Mouse (Mus musculus): ENCODE results near the gene Esp36.
"Not testable (repeated sequence)": the region's sequence is repeated elsewhere in the genome, so short reads cannot be mapped to it uniquely, and the experiment has no call there.

Esp36 gene

DNA sequence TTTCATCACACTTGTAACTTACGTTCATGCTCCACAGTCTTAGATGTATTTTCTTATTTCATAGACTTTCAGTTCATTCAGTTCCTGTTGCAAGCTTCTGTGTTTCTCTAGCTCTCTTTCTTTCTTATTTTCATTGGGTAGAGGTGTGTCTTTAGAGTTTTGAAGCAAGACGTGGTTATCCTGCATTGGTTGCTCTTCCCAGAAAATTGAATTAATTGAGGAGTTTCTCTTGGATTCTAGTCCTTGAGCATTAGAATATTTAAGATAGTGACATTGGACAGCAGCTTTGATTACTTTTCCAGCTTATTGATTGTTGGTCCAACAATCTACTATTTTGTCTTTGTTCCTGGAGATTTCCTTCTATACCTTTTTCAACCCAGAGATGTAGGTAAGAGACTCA is at the start of gene Esp36:
Gene Esp36, minus strand, starts transcription at position 101 of the 400 bp plus-strand sequence.
- CTCF ChIA-PET, result no interaction called here

DNA sequence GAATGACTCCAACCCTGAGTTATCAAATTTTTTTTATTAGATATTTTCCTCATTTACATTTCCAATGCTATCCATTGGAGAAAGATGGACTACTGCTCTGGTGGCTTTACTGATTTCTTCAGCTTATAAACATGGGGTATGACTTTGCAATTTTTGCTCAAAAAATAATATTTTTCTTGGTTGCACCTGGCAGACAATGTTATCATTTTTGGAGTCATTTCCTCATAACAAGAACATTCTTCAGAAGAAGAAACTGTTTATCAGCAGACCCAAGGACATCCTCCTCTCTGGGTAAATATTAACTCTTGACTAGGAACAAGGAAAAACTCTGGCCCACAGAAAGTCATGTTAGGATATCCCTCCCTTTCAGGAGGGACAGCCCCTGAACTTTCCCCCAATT is 36.2 kb upstream of the Esp36 start:
- CTCF ChIA-PET, result not testable (repeated sequence)

GRCm38 (mm10) chr17:38450688-38451087 is 30.7 kb upstream of the Esp36 start:
- CTCF ChIA-PET, result no interaction called here

- CTCF ChIA-PET, result no interaction called here
Measured at GRCm38 (mm10) chr17:38406135-38406534, 13.8 kb downstream of the Esp36 start.

GRCm38 (mm10) chr17:38391821-38392220 is 28.2 kb downstream of the Esp36 start:
- CTCF ChIA-PET, result no interaction called here

Measured in spleen, embryonic (tissue).